Mouse (Mus musculus) neutrophil, adult 83 days (primary cell): ENCODE measurements around the gene Cacng7. TPM values are rescaled to one million over a fixed set of nuclear protein-coding genes. Genes with fewer than 3 reads are reported as not detected.

Experiments used
- total RNA-seq, 2 experiments: library from RNA; stranded (reverse); gene quantifications; one replicate each; pipeline ENCODE4 v1.2.4; 2023

Gene Cacng7
- total RNA-seq = not detected

GRCm38 (mm10) chr7:3332619-3333521, at the start of gene Cacng7:
Gene Cacng7 (plus strand): TSS chr7:3332955.

GRCm38 (mm10) chr7:3288976-3289970, 43.5 kb upstream of the Cacng7 start, which contains the start of the genes Myadm and Prkcg:
Gene Myadm (plus strand): TSS chr7:3289080.
Gene Prkcg (plus strand): TSS chr7:3289179.

GRCm38 (mm10) chr7:3390413-3391080, 57.8 kb downstream of the Cacng7 start, which contains the start of gene Cacng8:
Gene Cacng8 (plus strand): TSS chr7:3390683.

Other genes with a start within 250 kb of the Cacng7 start
- gene AU018091, start 163.8 kb upstream of the Cacng7 start, total RNA-seq = not detected
- gene Nlrp12, start 83.2 kb upstream of the Cacng7 start, total RNA-seq = 10 to 100 TPM; 41.1 to 50.4 TPM
- 100 to 1,000 TPM; 144 to 165 TPM for gene Myadm, start 43.9 kb upstream of the Cacng7 start, total RNA-seq
- gene Prkcg, start 43.8 kb upstream of the Cacng7 start, total RNA-seq = 1 to 10 TPM; 3.0 to 3.5 TPM
- gene Cacng8, start 57.7 kb downstream of the Cacng7 start, total RNA-seq = under 1 TPM in 1 of 2 experiments, not detected in 1; 0.24 TPM
- gene Cacng6, start 91.2 kb downstream of the Cacng7 start, total RNA-seq = not detected
- 10 to 100 TPM; 36.3 to 56.9 TPM for gene Tarm1, start 169.7 kb downstream of the Cacng7 start, total RNA-seq